Mouse (Mus musculus): Measurements from ENCODE around the gene Gdpd2. TPM values are rescaled to one million over a fixed set of nuclear protein-coding genes. Genes with fewer than 3 reads are reported as not detected.

The Gdpd2 gene
- total and polyA plus RNA-seq, 3 experiments, result not detected

- TF ChIP-seq POLR2AphosphoS5 (IDR thresholded peaks at IDR 0.05; ENCODE audit: borderline replicate concordance, low read depth, low read length) (no peak), MYC (IDR thresholded peaks at IDR 0.05; ENCODE audit: low read depth, low read length) (no peak), RAD21 (IDR thresholded peaks at IDR 0.05; ENCODE audit: low read depth, low read length) (no peak), GATA1 (IDR thresholded peaks at IDR 0.05; ENCODE audit: low read depth, low read length) (no peak), E2F4 (IDR thresholded peaks at IDR 0.05; ENCODE audit: borderline replicate concordance, low read depth, low read length) (no peak), RCOR1 (IDR thresholded peaks at IDR 0.05; ENCODE audit: low read depth, low read length) (no peak), HCFC1 (IDR thresholded peaks at IDR 0.05; ENCODE audit: low read depth, low read length) (no peak)
- no peak overlapping the region for H3K4me3 ChIP-seq (ENCODE audit: control insufficient read depth in 1 of 2, insufficient read depth in 1 of 2, low read depth in 2 of 2, low read length in 2 of 2)
- no peaks in the 10 kb centered on the region for H3K27me3 ChIP-seq (ENCODE audit: control insufficient read depth in 1 of 2, insufficient read depth in 2 of 2, low read length in 2 of 2)
- no peak for DNase-seq (ENCODE audit: low read depth, low spot score)
- no peaks in the 10 kb centered on the region for H3K79me2 ChIP-seq (ENCODE audit: control insufficient read depth, insufficient read depth, low read length, poor library complexity)
- no peaks in the 10 kb centered on the region; a peak in 1 of 4 replicates for H3K4me1 ChIP-seq (ENCODE audit: control insufficient read depth in 1 of 2, insufficient read depth in 2 of 2, low read length in 2 of 2)
- peaks cover 0 to 2% of the 10 kb centered on the region in 2 experiments; a peak in 3 of 4 replicates for H3K36me3 ChIP-seq (ENCODE audit: control insufficient read depth in 1 of 2, insufficient read depth in 2 of 2, low read length in 2 of 2)
- H3K9me3 ChIP-seq (replicated peaks; ENCODE audit: insufficient read depth, low read length), result no peaks in the 10 kb centered on the region
- no peak overlapping the region for H3K9ac ChIP-seq (ENCODE audit: control insufficient read depth, low read depth, low read length, poor library complexity, severe bottlenecking)
- no peak overlapping the region for H3K27ac ChIP-seq (ENCODE audit: control insufficient read depth, low read depth, low read length)
Observed at GRCm38 (mm10) chrX:100688033-100688370, 41.7 kb upstream of the Gdpd2 start.

GRCm38 (mm10) chrX:100696776-100697175, 32.9 kb upstream of the Gdpd2 start:
- DNase-seq (ENCODE audit: low read depth, low spot score), result no peak
- H3K27me3 ChIP-seq (ENCODE audit: control insufficient read depth in 1 of 2, insufficient read depth in 2 of 2, low read length in 2 of 2), result no peaks in the 10 kb centered on the region
- H3K79me2 ChIP-seq (ENCODE audit: control insufficient read depth, insufficient read depth, low read length, poor library complexity), result no peaks in the 10 kb centered on the region
- H3K9ac ChIP-seq (ENCODE audit: control insufficient read depth, low read depth, low read length, poor library complexity, severe bottlenecking), result no peak overlapping the region
- no peak overlapping the region for H3K27ac ChIP-seq (ENCODE audit: control insufficient read depth, low read depth, low read length)
- H3K9me3 ChIP-seq (replicated peaks; ENCODE audit: insufficient read depth, low read length), result no peaks in the 10 kb centered on the region
- H3K4me3 ChIP-seq (ENCODE audit: control insufficient read depth in 1 of 2, insufficient read depth in 1 of 2, low read depth in 2 of 2, low read length in 2 of 2), result no peak overlapping the region
- H3K4me1 ChIP-seq (ENCODE audit: control insufficient read depth in 1 of 2, insufficient read depth in 2 of 2, low read length in 2 of 2), result no peaks in the 10 kb centered on the region
- TF ChIP-seq MEF2A (IDR thresholded peaks at IDR 0.05; ENCODE audit: extremely low read depth, insufficient replicate concordance, low read depth, low read length, poor library complexity, severe bottlenecking), result no peak
- no peak for TF ChIP-seq MAFK (IDR thresholded peaks at IDR 0.05; ENCODE audit: borderline replicate concordance, low read depth, low read length)
- no peak for TF ChIP-seq MAZ (IDR thresholded peaks at IDR 0.05; ENCODE audit: low read depth, low read length)
- no peak for TF ChIP-seq MYC (IDR thresholded peaks at IDR 0.05; ENCODE audit: low read depth, low read length)
- no peak for TF ChIP-seq POLR2A (IDR thresholded peaks at IDR 0.05; ENCODE audit: control insufficient read depth in 1 of 2, insufficient read depth in 1 of 2, low read depth in 1 of 2, low read length in 2 of 2, poor library complexity in 1 of 2)
- TF ChIP-seq ZKSCAN1 (IDR thresholded peaks at IDR 0.05; ENCODE audit: low read depth, low read length), result no peak
- TF ChIP-seq CTCF (IDR thresholded peaks at IDR 0.05 in 2 of 3, conservative IDR thresholded peaks at IDR 0.05 in 1 of 3; ENCODE audit: control insufficient read depth in 1 of 3, insufficient read depth in 1 of 3, low read depth in 2 of 3, low read length in 3 of 3, poor library complexity in 1 of 3, severe bottlenecking in 1 of 3), result no peak
- no peak for TF ChIP-seq MXI1 (IDR thresholded peaks at IDR 0.05; ENCODE audit: low read depth, low read length)
- no peak for TF ChIP-seq ZNF384 (IDR thresholded peaks at IDR 0.05; ENCODE audit: low read depth, low read length)
- no peak for TF ChIP-seq HCFC1 (IDR thresholded peaks at IDR 0.05; ENCODE audit: low read depth, low read length)
- TF ChIP-seq BHLHE40 (IDR thresholded peaks at IDR 0.05; ENCODE audit: borderline replicate concordance, low read depth, low read length), result no peak
- no peak for TF ChIP-seq RAD21 (IDR thresholded peaks at IDR 0.05; ENCODE audit: low read depth, low read length)
- TF ChIP-seq TAL1 (IDR thresholded peaks at IDR 0.05; ENCODE audit: low read length), result no peak
- no peak for TF ChIP-seq POLR2AphosphoS2 (IDR thresholded peaks at IDR 0.05; ENCODE audit: low read length)
- peaks cover 0 to 4% of the 10 kb centered on the region in 2 experiments; a peak in 2 of 4 replicates for H3K36me3 ChIP-seq (ENCODE audit: control insufficient read depth in 1 of 2, insufficient read depth in 2 of 2, low read length in 2 of 2)
